Mouse (Mus musculus) liver, embryonic 14.5 days (tissue): ENCODE data around the gene Ccdc114. TPM values are rescaled to one million over a fixed set of nuclear protein-coding genes. Genes with fewer than 3 reads are reported as not detected.

Experiments
- ATAC-seq: fragments of 200-750 bp; cut with Nextera tagmentation; 2 replicates; pipeline ENCODE4 v1.8.0; 2017; ENCODE audit warnings: moderate number of reproducible peaks, mild to moderate bottlenecking, moderate library complexity; ENCODE audit not compliant: insufficient read depth
- DNase-seq, 3 experiments: peaks; one replicate each; pipeline ENCODE4 v3.0.0-alpha.2; 2012 to 2013; ENCODE audit warnings: low read depth in 3 of 3, low spot score in 3 of 3
- H3K27ac ChIP-seq: fragments of 300-500 bp; sonication (generic); 2 replicates; pipeline ENCODE4 v1.5.1; 2014; ENCODE audit warnings: moderate library complexity, mild to moderate bottlenecking, control low read depth, inconsistent platforms
- H3K27me3 ChIP-seq: fragments of 300-500 bp; sonication (generic); 2 replicates; pipeline ENCODE4 v1.6.1; 2014; ENCODE audit warnings: mild to moderate bottlenecking, low read length, moderate library complexity; ENCODE audit not compliant: control insufficient read depth, insufficient read depth
- H3K36me3 ChIP-seq: fragments of 300-500 bp; sonication (generic); replicated peaks from 2 replicates; pipeline ENCODE4 v1.6.1; 2014; ENCODE audit warnings: low read depth; ENCODE audit not compliant: control insufficient read depth, insufficient read depth
- H3K4me1 ChIP-seq, 2 experiments: fragments of 200-500 bp in 1 of 2; fragments of 300-500 bp in 1 of 2; sonication (generic) in 1 of 2; replicated peaks; 2 replicates each; pipeline ENCODE4 v1.6.1; 2012 to 2014; ENCODE audit warnings: antibody characterized with exemption in 1 of 2, inconsistent platforms in 1 of 2, low read length in 1 of 2; ENCODE audit not compliant: control insufficient read depth in 2 of 2, insufficient read depth in 2 of 2
- H3K4me2 ChIP-seq: fragments of 300-500 bp; sonication (generic); 2 replicates; pipeline ENCODE4 v1.6.1; 2014; ENCODE audit warnings: low read depth, mild to moderate bottlenecking, control low read depth, moderate library complexity
- H3K4me3 ChIP-seq, 2 experiments: fragments of 200-500 bp in 1 of 2; fragments of 300-500 bp in 1 of 2; sonication (generic) in 1 of 2; 2 replicates each; pipeline ENCODE4 v1.5.1; 2012 to 2014; ENCODE audit warnings: low read depth in 2 of 2, low read length in 2 of 2, mild to moderate bottlenecking in 2 of 2, control low read depth in 1 of 2, inconsistent platforms in 1 of 2, moderate library complexity in 1 of 2; ENCODE audit not compliant: insufficient read depth in 1 of 2
- H3K9ac ChIP-seq: fragments of 300-500 bp; sonication (generic); replicated peaks from 2 replicates; pipeline ENCODE4 v1.6.1; 2014; ENCODE audit warnings: mild to moderate bottlenecking, control low read depth, moderate library complexity
- H3K9me3 ChIP-seq: fragments of 300-500 bp; sonication (generic); 2 replicates; pipeline ENCODE4 v1.6.1; 2016; ENCODE audit warnings: low read length, mixed read lengths; ENCODE audit not compliant: control insufficient read depth
- CTCF ChIP-seq: IDR thresholded peaks from 2 replicates; pipeline ENCODE4 v1.5.1; 2016; ENCODE audit warnings: antibody characterized with exemption, low read depth, control low read depth
- EP300 ChIP-seq: IDR thresholded peaks from 2 replicates; pipeline ENCODE4 v1.6.1; 2016; ENCODE audit warnings: antibody characterized with exemption, low read depth
- WGBS: fragments of 180-500 bp; shearing (Covaris S2); extraction: QIAGEN DNeasy Blood & Tissue Kit; methylation state at CpG from one replicate; pipeline ENCODE4 v1.1.7; 2014; ENCODE audit not compliant: insufficient replicate concordance; 5-methylcytosine and 5-hydroxymethylcytosine counted together
- polyA plus RNA-seq, 2 experiments: library from polyadenylated mRNA; depleted of rRNA in 1 of 2; stranded (reverse) in 1 of 2; unstranded in 1 of 2; fragments of >200 nt; fragmentation: Nextera tagmentation in 1 of 2; extraction: Ambion mirVana in 1 of 2; gene quantifications; 2 replicates each; pipeline versions ENCODE4 v1.2.1 to v1.2.3; 2012 to 2014

Ccdc114 gene
- polyA plus RNA-seq, 2 experiments: 1.0 to 1.2 TPM

- Histone ChIP-seq H3K27me3 (no peaks in the 10 kb centered on the region), H3K4me1 (peaks cover 22 to 39% of the 10 kb centered on the region in 2 experiments), H3K4me3 (no peak overlapping the region), H3K9me3 (no peaks in the 10 kb centered on the region), H3K4me2 (peak overlapping the region; percentile 84), H3K27ac (no peak overlapping the region; the same call in 1 of the 2 replicates), H3K9ac (0 out of 2 replicates have a peak overlapping the region, but pooled peaks have one; percentile 14), H3K36me3 (no peaks in the 10 kb centered on the region)
- TF ChIP-seq CTCF (no peak), EP300 (no peak)
- DNase-seq (no peak), ATAC-seq (no peak)
- 55% methylated on average over 12 of the region's 12 CpGs for WGBS
Measured at GRCm38 (mm10) chr7:45921950-45922600, 1.8 kb upstream of the Ccdc114 start.

- Histone ChIP-seq H3K4me1 (peaks cover 22 to 39% of the 10 kb centered on the region in 2 experiments), H3K9me3 (no peaks in the 10 kb centered on the region), H3K4me2 (peak overlapping the region; percentile 84), H3K4me3 (peak overlapping the region; percentile 56 to 64), H3K36me3 (no peaks in the 10 kb centered on the region), H3K9ac (peak overlapping the region; percentile 59), H3K27me3 (no peaks in the 10 kb centered on the region), H3K27ac (peak overlapping the region; percentile 76)
- ATAC-seq (peak; percentile 84), DNase-seq (peak; percentile 82 to 90 (median 87))
- TF ChIP-seq CTCF (no peak), EP300 (no peak; the same call in 1 of the 2 replicates)
- WGBS: under 1% methylated on average over 37 of the region's 37 CpGs
Measured at GRCm38 (mm10) chr7:45922928-45923761, 727 bp upstream of the Ccdc114 start.

- Histone ChIP-seq H3K36me3 (no peaks in the 10 kb centered on the region), H3K27me3 (no peaks in the 10 kb centered on the region), H3K4me3 (peak overlapping the region; percentile 56 to 64), H3K27ac (no peak overlapping the region), H3K4me2 (peak overlapping the region; percentile 84), H3K9me3 (no peaks in the 10 kb centered on the region), H3K4me1 (peaks cover 22 to 39% of the 10 kb centered on the region in 2 experiments), H3K9ac (peak overlapping the region; percentile 66)
- WGBS: 9% methylated on average over 14 of the region's 14 CpGs
- no peak for DNase-seq
- no peak for TF ChIP-seq EP300
- peak; percentile 61 for TF ChIP-seq CTCF
- ATAC-seq: no peak
Measured at GRCm38 (mm10) chr7:45924429-45924816, 551 bp downstream of the Ccdc114 start.

GRCm38 (mm10) chr7:45928626-45929295 is 4.9 kb downstream of the Ccdc114 start:
- no peaks in the 10 kb centered on the region for H3K27me3 ChIP-seq
- DNase-seq (no peak), ATAC-seq (no peak)
- no peak overlapping the region for H3K4me2 ChIP-seq
- no peak for TF ChIP-seq EP300
- TF ChIP-seq CTCF: no peak
- no peaks in the 10 kb centered on the region for H3K9me3 ChIP-seq
- no peaks in the 10 kb centered on the region for H3K36me3 ChIP-seq
- H3K4me1 ChIP-seq: peaks cover 4 to 7% of the 10 kb centered on the region in 2 experiments
- no peak overlapping the region for H3K27ac ChIP-seq
- H3K4me3 ChIP-seq: no peak overlapping the region
- 40% methylated on average over 20 of the region's 23 CpGs for WGBS
- H3K9ac ChIP-seq: no peak overlapping the region
